Mouse (Mus musculus) midbrain, postnatal 0 days (tissue): ENCODE data around the gene Slc29a2. TPM values are rescaled to one million over a fixed set of nuclear protein-coding genes. Genes with fewer than 3 reads are reported as not detected.
A peak's percentile ranks its signal among the peaks of the same experiment; 100 is the strongest.

ENCODE experiments used
- ATAC-seq: fragments of 200-750 bp; cut with Nextera tagmentation; 2 replicates; pipeline ENCODE4 v1.8.0; 2017; ENCODE audit warnings: moderate number of reproducible peaks, mild to moderate bottlenecking, moderate TSS enrichment, moderate library complexity; ENCODE audit not compliant: low FRiP score
- DNase-seq: peaks from one replicate; pipeline ENCODE4 v3.0.0-alpha.2; 2015; ENCODE audit warnings: low spot score
- H3K27ac ChIP-seq: fragments of 300-500 bp; sonication (generic); 2 replicates; pipeline ENCODE4 v1.5.1; 2014; ENCODE audit warnings: low read depth, mild to moderate bottlenecking, low read length, mixed read lengths
- H3K27me3 ChIP-seq: fragments of 300-500 bp; sonication (generic); 2 replicates; pipeline ENCODE4 v1.6.1; 2014; ENCODE audit warnings: low read length, control low read depth, mixed read lengths; ENCODE audit not compliant: insufficient read depth
- H3K36me3 ChIP-seq: fragments of 300-500 bp; sonication (generic); 2 replicates; pipeline ENCODE4 v1.6.1; 2014; ENCODE audit warnings: low read length, control low read depth, mixed read lengths; ENCODE audit not compliant: insufficient read depth
- H3K4me1 ChIP-seq: fragments of 300-500 bp; sonication (generic); 2 replicates; pipeline ENCODE4 v1.6.1; 2014; ENCODE audit warnings: mild to moderate bottlenecking, control low read depth, antibody characterized with exemption, low read length, mixed read lengths; ENCODE audit not compliant: insufficient read depth
- H3K4me2 ChIP-seq: fragments of 300-500 bp; sonication (generic); 2 replicates; pipeline ENCODE4 v1.6.1; 2014; ENCODE audit warnings: low read depth, mild to moderate bottlenecking, low read length, mixed read lengths; ENCODE audit not compliant: poor library complexity, severe bottlenecking
- H3K4me3 ChIP-seq: fragments of 300-500 bp; sonication (generic); 2 replicates; pipeline ENCODE4 v1.5.1; 2014; ENCODE audit warnings: low read depth, mild to moderate bottlenecking, low read length, moderate library complexity
- H3K9ac ChIP-seq: fragments of 300-500 bp; sonication (generic); replicated peaks from 2 replicates; pipeline ENCODE4 v1.6.1; 2014; ENCODE audit warnings: mild to moderate bottlenecking, low read length, moderate library complexity, mixed read lengths; ENCODE audit not compliant: poor library complexity, severe bottlenecking
- H3K9me3 ChIP-seq: fragments of 300-500 bp; sonication (generic); 2 replicates; pipeline ENCODE4 v1.6.1; 2016; ENCODE audit warnings: low read length, control low read depth
- CTCF ChIP-seq: IDR thresholded peaks from 2 replicates; pipeline ENCODE4 v1.5.1; 2016; ENCODE audit warnings: antibody characterized with exemption, mild to moderate bottlenecking
- WGBS: fragments of 180-500 bp; shearing (Covaris S2); extraction: QIAGEN DNeasy Blood & Tissue Kit; methylation state at CpG from one replicate; pipeline ENCODE4 v1.1.7; 2014; 5-methylcytosine and 5-hydroxymethylcytosine counted together
- polyA plus RNA-seq: library from polyadenylated mRNA; unstranded; fragments of >200 nt; fragmentation: Nextera tagmentation; extraction: Ambion mirVana; gene quantifications from 2 replicates; pipeline ENCODE4 v1.2.1, GENCODE M21; 2015
- total RNA-seq: library from RNA; depleted of rRNA; stranded (reverse); fragments of >200 nt; gene quantifications from 2 replicates; pipeline ENCODE4 v1.2.3, GENCODE M21; 2014

The Slc29a2 gene
- total and polyA plus RNA-seq, 2 experiments from 2014 or later: 19.1 to 30.2 TPM

DNA sequence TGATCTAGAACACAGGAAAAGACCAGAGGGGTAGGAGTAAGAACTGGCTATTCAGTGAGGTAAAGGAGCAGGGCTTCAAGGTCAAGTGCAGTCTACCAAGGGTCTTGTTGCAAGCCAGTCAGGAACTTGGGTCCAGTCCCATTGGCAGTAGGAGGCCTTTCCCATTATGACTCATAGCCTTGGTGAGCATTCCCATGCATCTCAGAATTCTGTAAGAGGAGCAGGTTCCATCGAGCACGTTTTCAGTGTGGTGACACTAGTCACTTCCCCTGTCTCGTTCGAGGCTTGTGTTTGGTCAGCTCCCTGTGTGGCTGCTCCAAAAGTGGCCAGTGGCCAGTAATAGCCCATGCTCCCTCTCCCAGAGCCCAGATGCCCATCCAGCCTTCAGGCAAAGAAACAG is 21.9 kb downstream of the Slc29a2 start:
- Histone ChIP-seq H3K36me3 (peaks cover 43% of the 10 kb centered on the region), H3K27me3 (no peaks in the 10 kb centered on the region), H3K4me3 (no peak overlapping the region), H3K9me3 (no peaks in the 10 kb centered on the region), H3K4me2 (no peak overlapping the region), H3K9ac (no peak overlapping the region), H3K27ac (no peak overlapping the region), H3K4me1 (peaks cover 12% of the 10 kb centered on the region)
- no peak for DNase-seq
- 81% methylated on average over 4 of the region's 4 CpGs for WGBS
- no peak for ATAC-seq
- TF ChIP-seq CTCF: no peak

DNA sequence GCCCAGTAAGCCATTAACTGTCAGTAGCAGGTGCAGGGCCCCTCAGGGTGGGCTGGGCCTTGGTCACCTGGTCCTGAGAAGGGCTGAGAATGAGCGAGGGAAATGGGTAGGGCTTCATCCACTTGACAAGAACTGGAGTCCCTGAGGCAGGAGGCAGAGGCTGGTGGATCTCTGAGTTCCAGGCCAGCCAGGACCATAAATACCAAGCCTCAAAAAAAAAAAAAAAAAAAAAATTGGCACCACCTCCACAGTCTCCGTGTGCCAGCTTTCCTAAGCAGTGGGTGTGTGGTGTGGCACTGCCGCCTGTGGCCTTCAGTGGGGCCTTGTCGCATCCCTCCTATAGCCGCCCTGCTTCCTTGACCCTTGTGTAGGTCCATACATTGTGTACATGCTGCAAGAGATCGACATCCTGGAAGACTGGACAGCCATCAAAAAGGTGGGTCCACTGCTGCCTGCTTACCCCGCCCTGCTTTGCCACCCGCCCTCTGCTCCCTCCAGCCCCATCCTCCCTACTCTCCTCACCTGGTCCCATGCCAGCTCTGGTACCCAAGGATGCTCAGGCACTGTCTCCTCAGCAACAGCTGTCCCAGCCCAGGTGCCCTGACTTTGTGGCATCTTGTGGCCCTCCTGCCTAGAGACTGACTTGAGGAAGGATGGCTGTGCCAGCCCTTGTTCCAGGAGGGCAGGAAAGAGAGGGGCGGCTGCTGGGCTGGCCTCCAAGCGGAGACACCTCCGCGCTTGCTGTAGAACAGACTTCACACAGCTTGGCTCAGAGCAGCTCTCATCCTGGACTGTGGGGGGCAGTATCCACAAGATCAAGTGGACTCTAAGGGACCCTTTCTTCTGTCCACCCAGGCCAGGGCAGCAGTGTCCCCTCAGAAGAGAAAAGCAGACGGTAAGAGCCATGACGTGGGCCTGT is 24.7 kb downstream of the Slc29a2 start:
- no peak for DNase-seq

DNA sequence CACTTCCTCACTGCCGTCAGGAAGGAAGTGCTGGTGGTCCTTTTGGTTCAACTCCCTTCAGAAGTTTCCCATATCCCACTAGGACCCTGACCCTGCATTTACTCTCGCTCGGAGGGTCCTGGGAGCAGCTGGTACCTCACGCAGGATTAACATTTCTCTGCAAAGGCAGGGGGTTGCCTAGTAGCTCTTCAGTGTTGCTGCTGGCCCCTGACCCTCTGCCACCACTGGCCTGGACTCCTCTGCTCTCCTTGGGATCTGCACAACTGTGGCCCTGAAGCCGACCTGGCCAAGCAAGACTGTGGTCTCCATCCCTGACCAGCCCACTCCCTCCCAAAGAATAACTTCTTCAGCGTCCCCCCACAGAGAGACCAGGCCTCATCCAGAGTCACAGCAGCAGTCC is 25.7 kb downstream of the Slc29a2 start:
- H3K9ac ChIP-seq: 0 out of 2 replicates have a peak overlapping the region, but pooled peaks have one; percentile 33
- peaks cover 3% of the 10 kb centered on the region for H3K4me1 ChIP-seq
- DNase-seq: no peak
- no peak overlapping the region for H3K4me2 ChIP-seq
- H3K4me3 ChIP-seq: no peak overlapping the region
- no peak for TF ChIP-seq CTCF
- WGBS: 45% methylated on average over 6 of the region's 6 CpGs
- no peak overlapping the region for H3K27ac ChIP-seq
- peaks cover 23% of the 10 kb centered on the region; the same call in 1 of the 2 replicates for H3K27me3 ChIP-seq
- no peaks in the 10 kb centered on the region for H3K9me3 ChIP-seq
- peaks cover 34% of the 10 kb centered on the region for H3K36me3 ChIP-seq
- no peak for ATAC-seq

More for the DNA sequence above, 24.7 kb downstream of the Slc29a2 start:
- peak; percentile 21; the same call in 1 of the 2 replicates for TF ChIP-seq CTCF
- no peak for ATAC-seq
- peaks cover 36% of the 10 kb centered on the region for H3K36me3 ChIP-seq
- H3K4me1 ChIP-seq: peaks cover 3% of the 10 kb centered on the region
- H3K9me3 ChIP-seq: no peaks in the 10 kb centered on the region
- H3K4me2 ChIP-seq: no peak overlapping the region
- no peak overlapping the region for H3K27ac ChIP-seq
- H3K9ac ChIP-seq: no peak overlapping the region
- peaks cover 19% of the 10 kb centered on the region; the same call in 1 of the 2 replicates for H3K27me3 ChIP-seq
- no peak overlapping the region for H3K4me3 ChIP-seq
- WGBS: 84% methylated on average over 14 of the region's 14 CpGs

DNA sequence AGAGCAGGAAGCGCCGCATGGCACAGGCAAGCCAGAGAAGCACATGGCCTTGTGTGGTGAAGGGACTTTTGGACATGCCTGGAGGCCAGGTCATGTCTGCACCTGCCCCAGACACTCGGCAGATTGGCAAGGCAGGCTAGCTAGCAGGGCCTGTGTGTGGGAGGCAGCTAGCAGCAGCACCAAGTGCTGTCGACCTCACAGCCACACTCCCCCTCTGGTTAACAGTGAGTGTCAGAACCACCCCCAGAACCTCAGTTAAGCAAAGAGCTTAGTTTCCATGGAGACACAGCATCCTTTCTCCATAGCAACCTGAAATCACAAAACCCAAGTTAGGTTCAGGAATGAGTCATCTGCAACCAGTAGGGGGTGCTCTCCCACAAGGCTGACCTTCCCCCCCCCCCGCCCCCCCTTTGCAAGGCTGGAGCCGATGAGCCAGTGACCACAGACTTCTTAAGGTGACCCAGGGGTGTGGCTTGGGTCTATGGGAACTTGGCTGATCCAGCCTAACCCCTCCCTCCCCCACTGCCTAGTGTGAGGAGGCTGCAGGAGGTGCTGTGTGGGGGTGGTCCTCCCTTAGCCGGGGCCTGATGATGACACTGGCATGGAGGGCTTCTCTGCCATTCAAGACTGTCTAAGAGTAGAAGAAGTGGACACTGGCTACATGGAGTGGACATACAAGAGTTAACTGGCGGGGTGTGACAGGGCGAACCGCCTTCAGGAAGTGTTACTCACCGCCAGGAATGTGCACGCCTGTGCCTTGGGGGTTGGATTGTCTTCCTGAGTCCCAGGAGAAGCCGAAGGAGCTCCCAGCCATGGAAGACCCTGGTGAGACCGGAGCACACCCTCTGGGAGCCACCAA is 26.6 kb downstream of the Slc29a2 start, which contains the start of gene Rin1:
TSS of gene Rin1 (plus strand) at position 435 of the 859 bp plus-strand sequence.
- Histone ChIP-seq H3K27me3 (peaks cover 23% of the 10 kb centered on the region; the same call in 1 of the 2 replicates), H3K4me3 (no peak within 1 kb of the TSS), H3K4me1 (peaks cover 3% of the 10 kb centered on the region), H3K9ac (0 out of 2 replicates have a peak within 1 kb of the TSS, but pooled peaks have one; percentile 33), H3K9me3 (no peaks in the 10 kb centered on the region), H3K36me3 (peaks cover 34% of the 10 kb centered on the region), H3K27ac (no peak within 1 kb of the TSS), H3K4me2 (peak within 1 kb of the TSS; percentile 10; the same call in 1 of the 2 replicates)
- DNase-seq: peak; percentile 66
- peak; percentile 55 for ATAC-seq
- peak; percentile 75 for TF ChIP-seq CTCF
- WGBS: 16% methylated on average over 13 of the region's 14 CpGs

DNA sequence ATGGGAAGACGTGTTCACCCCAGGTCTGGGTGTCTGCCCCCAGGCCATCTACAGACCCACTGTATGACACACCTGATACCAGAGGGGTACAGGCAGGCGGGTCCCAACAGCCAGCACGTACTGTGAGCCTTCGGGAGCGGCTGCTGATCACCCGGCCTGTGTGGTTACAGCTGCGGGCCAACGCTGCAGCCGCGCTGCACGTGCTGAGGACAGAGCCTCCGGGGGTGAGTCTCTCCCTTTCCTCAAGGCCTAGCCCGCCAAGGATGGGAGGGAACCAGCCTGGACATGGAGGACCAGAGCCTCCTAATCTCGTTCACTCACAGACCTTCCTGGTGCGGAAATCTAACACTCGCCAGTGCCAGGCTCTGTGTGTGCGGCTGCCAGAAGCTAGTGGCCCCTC is 27.4 kb downstream of the Slc29a2 start:
- Histone ChIP-seq H3K9me3 (no peaks in the 10 kb centered on the region), H3K4me1 (peaks cover 3% of the 10 kb centered on the region), H3K27me3 (peaks cover 23% of the 10 kb centered on the region; the same call in 1 of the 2 replicates), H3K4me2 (peak overlapping the region; percentile 10; the same call in 1 of the 2 replicates), H3K4me3 (no peak overlapping the region), H3K36me3 (peaks cover 30% of the 10 kb centered on the region), H3K27ac (no peak overlapping the region), H3K9ac (no peak overlapping the region)
- 14% methylated on average over 17 of the region's 17 CpGs for WGBS
- no peak for TF ChIP-seq CTCF
- ATAC-seq (no peak), DNase-seq (no peak)
